Mouse (Mus musculus) CD4-positive, CD25-positive, alpha-beta regulatory T cell, adult 4 months (primary cell): ENCODE results near the gene Cd164. TPM values are rescaled to one million over a fixed set of nuclear protein-coding genes. Genes with fewer than 3 reads are reported as not detected.
A peak's percentile ranks its signal among the peaks of the same experiment; 100 is the strongest.

Experiments used
- ATAC-seq: one replicate; pipeline ENCODE4 v1.8.0; 2017
- polyA plus RNA-seq, 2 experiments: library from polyadenylated mRNA; unstranded; fragments of 100-300 nt; shearing (Covaris generic); gene quantifications; one replicate each; pipeline ENCODE4 v1.2.1; 2017

The Cd164 gene
- polyA plus RNA-seq, 2 experiments from 2014 or later: 207 to 236 TPM

DNA sequence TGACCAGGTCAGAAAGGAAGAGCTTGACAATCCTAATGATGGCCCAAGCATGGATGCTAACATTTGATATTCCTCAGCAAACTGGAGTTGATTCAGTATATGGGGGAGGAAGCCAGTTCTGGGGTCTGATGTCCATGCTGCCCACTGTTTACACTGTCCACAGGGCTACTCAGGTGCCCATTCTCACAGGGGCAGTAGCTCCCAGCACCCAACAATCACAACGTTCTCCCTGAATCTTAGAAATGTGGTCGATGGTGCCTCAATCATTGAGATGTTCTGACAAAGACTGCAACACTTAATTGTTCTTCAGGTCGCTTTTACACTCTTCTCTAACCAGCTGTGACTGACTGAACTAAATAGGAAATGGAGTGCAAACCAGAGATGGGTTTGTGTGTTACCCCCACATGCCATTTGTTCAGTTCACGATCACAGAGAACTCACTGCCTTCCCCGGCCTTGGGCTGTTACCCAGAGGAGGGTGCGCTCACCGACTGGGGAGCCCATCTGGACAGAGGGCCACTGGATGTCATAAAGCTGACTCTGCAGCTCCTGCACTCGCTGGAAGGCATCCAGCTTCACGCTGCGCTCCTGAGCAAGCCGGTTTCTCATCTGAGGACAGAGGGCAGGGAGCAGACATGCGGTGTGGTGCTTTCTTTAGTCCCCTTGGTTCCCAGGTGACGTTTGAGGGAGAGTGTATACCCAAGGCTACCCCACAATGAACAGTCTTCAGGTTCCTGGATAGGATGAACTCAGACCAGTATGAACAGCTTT lies 27.4 kb downstream of the Cd164 start:
- no peak for ATAC-seq

GRCm38 (mm10) chr10:41550711-41551110 lies 31.5 kb downstream of the Cd164 start:
- ATAC-seq: no peak

GRCm38 (mm10) chr10:41552319-41552718 lies 33.1 kb downstream of the Cd164 start:
- peak; percentile 26 for ATAC-seq

GRCm38 (mm10) chr10:41552847-41553589 lies 33.8 kb downstream of the Cd164 start:
- ATAC-seq: peak; percentile 29

- no peak for ATAC-seq
Measured at GRCm38 (mm10) chr10:41553711-41554110, 34.5 kb downstream of the Cd164 start.

DNA sequence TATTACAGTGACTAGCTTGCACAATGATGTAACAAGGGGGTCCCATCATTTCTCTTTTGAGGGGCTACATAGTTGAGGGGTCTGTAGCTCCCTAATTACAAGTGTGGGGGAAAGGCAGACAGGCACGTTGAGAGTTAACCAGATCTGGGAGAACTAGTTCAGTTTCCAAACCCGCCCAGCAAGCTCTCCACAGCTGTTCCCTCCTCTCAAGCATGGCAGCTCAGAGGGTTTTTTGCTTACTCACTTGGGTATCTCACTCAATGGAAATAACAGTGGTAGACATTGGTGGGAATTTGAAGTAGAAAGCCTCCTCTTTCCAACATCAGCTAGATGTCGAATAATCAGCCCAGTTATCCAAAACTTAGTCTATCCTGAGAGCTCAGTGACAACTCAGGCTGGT lies 35.9 kb downstream of the Cd164 start:
- ATAC-seq: no peak

GRCm38 (mm10) chr10:41558401-41558800 lies 39.2 kb downstream of the Cd164 start:
- no peak for ATAC-seq

DNA sequence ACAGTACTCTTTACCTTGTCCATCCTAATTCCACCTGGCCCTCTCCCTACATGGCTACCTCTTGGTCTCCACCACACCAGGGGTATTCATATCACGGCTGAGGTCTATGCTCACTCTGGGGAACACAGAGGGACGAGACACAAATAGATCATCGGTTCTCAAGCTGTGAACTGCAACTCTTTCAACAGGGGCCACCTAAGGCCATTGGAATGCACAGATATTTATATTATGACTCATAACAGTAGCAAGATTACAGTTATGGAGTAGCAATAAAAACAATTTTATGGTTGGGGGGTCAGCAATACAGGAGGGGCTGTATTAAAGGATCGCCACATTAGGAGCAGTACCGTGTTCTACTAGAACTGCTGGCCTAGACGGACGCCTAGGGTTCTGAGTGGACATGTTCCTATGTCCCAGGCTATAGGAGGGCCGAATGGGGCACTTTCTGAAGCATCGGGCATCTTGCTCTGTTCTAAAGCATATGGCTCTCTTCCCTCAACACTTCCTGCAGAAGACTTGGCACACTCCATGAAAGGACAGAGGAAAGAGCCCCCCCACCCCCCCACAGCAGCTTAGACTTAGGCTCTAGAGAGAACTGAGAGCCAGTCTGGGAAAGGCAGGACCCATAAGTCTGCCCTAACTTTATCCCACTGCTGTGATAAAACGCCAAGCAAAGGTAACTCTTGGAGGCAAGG lies 42.6 kb downstream of the Cd164 start:
- no peak for ATAC-seq

- no peak for ATAC-seq
Measured at GRCm38 (mm10) chr10:41565141-41565540, 45.9 kb downstream of the Cd164 start.

- no peak for ATAC-seq
Measured at GRCm38 (mm10) chr10:41568306-41568705, 49.1 kb downstream of the Cd164 start.

DNA sequence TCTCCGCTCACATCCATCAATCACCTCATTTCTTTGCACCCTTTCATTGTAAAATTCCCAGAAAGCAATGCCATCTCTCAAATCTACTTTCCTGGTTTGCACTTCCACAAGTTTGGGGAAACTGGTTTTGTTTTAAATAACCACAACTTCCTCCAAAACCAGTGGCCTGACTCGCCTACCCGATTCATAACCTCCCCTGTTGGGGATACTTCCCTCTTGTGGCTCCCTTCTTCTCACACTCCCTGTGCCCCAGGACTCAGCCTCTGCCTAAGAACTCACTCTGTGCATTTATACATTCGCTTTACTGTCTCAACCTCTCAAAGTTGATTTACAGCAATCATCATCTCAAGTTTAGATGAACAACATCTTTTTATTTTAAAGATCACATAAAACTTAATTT lies 51.9 kb downstream of the Cd164 start:
- ATAC-seq: no peak

DNA sequence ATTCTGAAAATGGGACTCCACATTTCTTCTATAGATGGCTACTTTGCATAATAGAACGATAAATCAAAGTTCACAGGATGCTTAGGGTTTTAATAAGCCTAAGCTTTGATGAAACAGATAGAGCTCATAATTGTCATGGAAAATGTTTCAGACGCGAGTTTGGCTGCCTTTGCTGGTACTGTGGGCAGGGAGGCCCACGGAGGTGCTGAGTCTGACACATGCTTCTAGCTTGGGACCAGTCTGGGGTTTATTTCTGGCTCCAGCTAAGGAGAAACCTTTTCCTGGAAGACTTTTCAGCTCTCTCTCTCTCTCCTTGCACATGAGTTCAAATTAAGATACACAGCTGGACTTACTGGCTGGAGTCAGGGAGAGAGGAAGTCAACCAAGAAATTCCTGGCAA lies 53.1 kb downstream of the Cd164 start:
- peak; percentile 81 for ATAC-seq

DNA sequence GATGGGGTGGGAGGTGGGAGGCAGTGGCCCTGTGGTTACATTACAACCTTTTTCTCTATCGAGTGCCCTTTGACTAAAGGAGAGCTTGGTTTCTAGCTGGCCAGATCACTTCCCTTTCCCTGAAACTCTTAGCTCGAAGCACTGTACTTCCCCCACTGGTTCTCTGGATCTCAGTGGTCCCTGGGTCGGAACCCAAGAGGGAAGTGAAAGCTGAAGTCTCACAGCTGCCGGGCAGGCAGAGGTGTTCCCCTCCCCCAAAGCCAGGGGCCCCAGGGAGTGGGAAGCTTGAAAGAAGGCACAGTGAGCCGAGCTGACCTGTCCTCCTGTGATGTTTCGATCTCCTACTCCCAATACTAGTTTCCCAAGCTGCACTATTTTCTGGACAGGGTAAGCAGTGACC lies 54.0 kb downstream of the Cd164 start:
- no peak for ATAC-seq

- no peak for ATAC-seq
Measured at GRCm38 (mm10) chr10:41575451-41576327, 56.5 kb downstream of the Cd164 start.

- ATAC-seq: no peak
Measured at GRCm38 (mm10) chr10:41576328-41576833, 57.2 kb downstream of the Cd164 start.

DNA sequence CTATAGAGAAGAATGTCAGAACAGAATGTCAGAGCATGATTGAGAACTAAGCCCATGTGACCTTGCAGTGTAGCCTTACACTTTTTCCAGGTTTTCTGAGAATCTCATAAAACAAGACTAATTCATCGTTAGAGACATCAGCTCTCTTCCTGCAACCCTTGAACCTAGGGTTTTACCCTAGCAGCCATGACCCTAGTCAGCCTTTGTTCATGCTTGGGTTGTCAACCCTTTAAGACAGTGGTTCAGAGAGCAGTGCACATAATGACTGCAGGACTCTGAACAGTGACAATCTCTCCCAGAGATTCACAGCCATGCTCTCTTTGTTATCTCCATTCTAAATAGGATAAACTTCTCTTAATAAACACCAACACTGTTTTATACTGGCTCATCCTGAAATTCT lies 59.3 kb downstream of the Cd164 start:
- ATAC-seq: no peak

GRCm38 (mm10) chr10:41580441-41580840 lies 61.2 kb downstream of the Cd164 start:
- ATAC-seq: no peak

Other genes with a start within 250 kb of the Cd164 start
- gene Fig4, start 216.2 kb upstream of the Cd164 start, polyA plus RNA-seq: 10 to 100 TPM; 11.7 to 12.2 TPM
- gene Ak9, start 215.4 kb upstream of the Cd164 start, polyA plus RNA-seq: not detected
- gene Zbtb24, start 69.0 kb upstream of the Cd164 start, polyA plus RNA-seq: 10 to 100 TPM; 27.5 to 35.8 TPM
- gene Mical1, start 43.1 kb upstream of the Cd164 start, polyA plus RNA-seq: 100 to 1,000 TPM in 1 of 2 experiments, 10 to 100 TPM in 1; 61.7 to 140 TPM
- gene Smpd2, start 29.0 kb upstream of the Cd164 start, polyA plus RNA-seq: 10 to 100 TPM; 34.8 to 42.2 TPM
- gene Ppil6, start 29.0 kb upstream of the Cd164 start, polyA plus RNA-seq: not detected
- gene Ccdc162, start 197.2 kb downstream of the Cd164 start, polyA plus RNA-seq: 1 to 10 TPM; 1.5 to 1.6 TPM